Mouse (Mus musculus): ENCODE measurements around the gene Eaf1. TPM values are rescaled to one million over a fixed set of nuclear protein-coding genes. Genes with fewer than 3 reads are reported as not detected.

Gene Eaf1
- total RNA-seq, 1 experiment, result 58.0 TPM

DNA sequence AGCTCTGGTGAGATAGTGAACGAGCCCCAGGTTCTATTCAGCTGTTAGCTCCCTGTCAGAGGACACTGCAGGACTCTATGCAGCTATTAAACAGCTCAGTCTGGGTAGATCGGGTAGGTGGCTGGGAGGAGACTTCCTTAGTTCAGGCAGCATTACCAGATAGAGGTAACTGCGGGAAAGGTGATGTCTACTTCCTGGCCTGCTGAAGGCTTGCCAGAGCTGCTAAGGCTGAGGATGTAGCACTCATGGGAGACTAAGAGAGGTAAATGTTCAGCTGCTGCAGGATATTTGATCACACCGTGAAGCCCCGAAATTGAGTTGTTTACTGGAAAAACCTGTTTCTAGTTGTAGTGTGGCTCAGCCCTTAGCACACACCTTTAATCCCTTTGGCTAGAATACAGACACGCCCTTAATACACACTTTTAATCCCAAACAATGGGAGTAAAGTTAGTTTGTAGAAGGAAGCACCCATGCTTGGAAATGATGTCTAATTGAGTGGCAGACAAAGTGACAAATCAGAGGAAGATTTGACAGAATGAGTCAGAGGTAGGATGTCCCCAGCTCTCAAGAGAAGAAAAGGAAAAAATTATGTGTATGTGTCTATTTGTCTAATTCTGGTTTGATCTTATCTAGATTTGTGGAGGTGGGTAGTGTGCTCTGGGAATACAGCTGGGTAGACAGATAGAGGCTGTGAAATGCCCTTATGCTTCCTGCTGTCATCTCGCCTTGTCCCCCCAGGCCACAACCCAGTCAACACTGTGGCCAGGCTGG is 31.0 kb downstream of the Eaf1 start:
- no peak for TF ChIP-seq ZNF384 (IDR thresholded peaks at IDR 0.05; ENCODE audit: low read depth, low read length)
- in situ Hi-C loops (cut with MboI; ENCODE audit: low sequenced_read_pairs in 2 of 2, unreplicated experiment in 2 of 2), result no loop called here
- Histone ChIP-seq H3K27ac (ENCODE audit: insufficient read depth, low read depth, low read length, poor library complexity, severe bottlenecking) (no peak overlapping the region; the same call in 1 of the 2 replicates), H3K9ac (ENCODE audit: insufficient read depth, low read depth, low read length, poor library complexity, severe bottlenecking) (no peak overlapping the region), H3K36me3 (ENCODE audit: control insufficient read depth, insufficient read depth, low read length, poor library complexity, severe bottlenecking) (no peaks in the 10 kb centered on the region), H3K4me3 (ENCODE audit: insufficient read depth in 1 of 2, low read depth in 1 of 2, low read length in 2 of 2, poor library complexity in 1 of 2, severe bottlenecking in 1 of 2) (no peak overlapping the region), H3K4me1 (ENCODE audit: control insufficient read depth in 2 of 2, insufficient read depth in 2 of 2, low read length in 2 of 2, poor library complexity in 1 of 2) (peaks cover 2 to 10% of the 10 kb centered on the region in 2 experiments; a peak in 2 of 4 replicates), H3K9me3 (ENCODE audit: control insufficient read depth, insufficient read depth, low read depth, low read length) (no peaks in the 10 kb centered on the region)
- DNase-seq (ENCODE audit: low read depth, low spot score), result no peak

DNA sequence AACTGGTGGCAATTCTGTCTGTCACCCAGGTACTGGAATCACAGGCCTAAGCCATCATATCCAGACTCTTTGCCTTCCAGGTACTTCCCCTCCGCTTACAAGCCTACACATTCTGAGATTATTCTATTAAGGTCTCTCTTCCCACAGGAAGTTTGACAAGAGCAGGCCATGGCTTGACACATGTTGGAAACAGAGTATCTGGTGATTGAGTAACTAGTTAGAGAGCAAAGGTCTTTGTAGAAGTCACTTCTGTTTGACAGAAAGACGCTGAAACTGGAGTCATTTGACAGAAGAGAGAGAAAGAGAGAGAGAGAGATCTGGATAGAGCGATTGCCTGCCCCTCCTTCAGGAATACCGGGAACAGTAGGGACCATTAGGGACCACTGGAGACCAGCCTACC is 36.6 kb downstream of the Eaf1 start:
- Histone ChIP-seq H3K36me3 (ENCODE audit: control insufficient read depth, insufficient read depth, low read length, poor library complexity, severe bottlenecking) (no peaks in the 10 kb centered on the region), H3K4me1 (ENCODE audit: control insufficient read depth in 2 of 2, insufficient read depth in 2 of 2, low read length in 2 of 2, poor library complexity in 1 of 2) (peaks cover 2 to 6% of the 10 kb centered on the region in 2 experiments; a peak in 2 of 4 replicates), H3K27ac (ENCODE audit: insufficient read depth, low read depth, low read length, poor library complexity, severe bottlenecking) (no peak overlapping the region), H3K4me3 (ENCODE audit: insufficient read depth in 1 of 2, low read depth in 1 of 2, low read length in 2 of 2, poor library complexity in 1 of 2, severe bottlenecking in 1 of 2) (no peak overlapping the region), H3K9me3 (ENCODE audit: control insufficient read depth, insufficient read depth, low read depth, low read length) (no peaks in the 10 kb centered on the region), H3K9ac (ENCODE audit: insufficient read depth, low read depth, low read length, poor library complexity, severe bottlenecking) (no peak overlapping the region)
- in situ Hi-C loops (cut with MboI; ENCODE audit: low sequenced_read_pairs in 2 of 2, unreplicated experiment in 2 of 2), result no loop called here
- TF ChIP-seq HCFC1 (IDR thresholded peaks at IDR 0.05; ENCODE audit: borderline replicate concordance, insufficient read depth, low read length) (no peak), ZC3H11A (IDR thresholded peaks at IDR 0.05; ENCODE audit: borderline replicate concordance, low read depth, low read length) (no peak), MAFK (IDR thresholded peaks at IDR 0.05; ENCODE audit: insufficient read depth, low read depth, low read length) (no peak), ZNF384 (IDR thresholded peaks at IDR 0.05; ENCODE audit: low read depth, low read length) (no peak), CHD2 (IDR thresholded peaks at IDR 0.05; ENCODE audit: low read depth, low read length) (no peak)
- no peak for DNase-seq (ENCODE audit: low read depth, low spot score)

DNA sequence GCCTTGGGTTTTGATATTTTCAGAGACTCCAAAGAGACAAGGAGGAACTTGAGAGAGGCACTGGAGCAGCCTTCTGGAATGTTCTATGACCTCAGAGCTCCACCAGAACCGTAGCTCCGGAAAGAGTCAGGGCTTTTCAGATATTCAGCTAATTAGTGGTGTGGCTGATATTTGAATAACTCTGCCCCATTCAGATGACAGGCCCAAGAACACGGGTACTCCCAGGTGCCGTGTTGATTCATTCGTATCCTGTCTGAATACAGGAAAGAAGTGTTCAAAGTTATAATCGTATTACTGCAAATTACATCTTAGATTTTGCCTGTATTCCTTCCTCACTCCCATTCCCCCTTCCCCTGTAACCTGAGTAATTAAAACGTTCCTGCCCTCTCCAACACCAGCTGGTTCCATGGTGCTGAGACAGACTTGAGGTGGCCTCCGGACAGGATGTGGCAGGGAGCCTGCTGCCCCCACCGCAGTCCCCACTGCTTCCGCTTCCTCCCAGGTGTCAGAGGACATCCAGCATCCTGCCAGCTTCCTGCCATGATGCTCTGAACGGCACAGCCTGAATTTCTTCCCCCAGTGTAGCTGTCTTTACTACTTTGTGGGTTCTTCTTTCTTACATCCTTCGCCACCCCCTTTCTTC is 37.4 kb downstream of the Eaf1 start:
- H3K36me3 ChIP-seq (ENCODE audit: control insufficient read depth, insufficient read depth, low read length, poor library complexity, severe bottlenecking), result no peaks in the 10 kb centered on the region
- in situ Hi-C loops (cut with MboI; ENCODE audit: low sequenced_read_pairs in 2 of 2, unreplicated experiment in 2 of 2), result no loop called here
- H3K9me3 ChIP-seq (ENCODE audit: control insufficient read depth, insufficient read depth, low read depth, low read length), result no peaks in the 10 kb centered on the region
- H3K4me3 ChIP-seq (ENCODE audit: insufficient read depth in 1 of 2, low read depth in 1 of 2, low read length in 2 of 2, poor library complexity in 1 of 2, severe bottlenecking in 1 of 2), result no peak overlapping the region
- no peak overlapping the region for H3K9ac ChIP-seq (ENCODE audit: insufficient read depth, low read depth, low read length, poor library complexity, severe bottlenecking)
- TF ChIP-seq HCFC1 (IDR thresholded peaks at IDR 0.05; ENCODE audit: borderline replicate concordance, insufficient read depth, low read length), result no peak
- no peak for TF ChIP-seq ZC3H11A (IDR thresholded peaks at IDR 0.05; ENCODE audit: borderline replicate concordance, low read depth, low read length)
- no peak for TF ChIP-seq MAFK (IDR thresholded peaks at IDR 0.05; ENCODE audit: insufficient read depth, low read depth, low read length)
- no peak for DNase-seq (ENCODE audit: low read depth, low spot score)
- H3K4me1 ChIP-seq (ENCODE audit: control insufficient read depth in 2 of 2, insufficient read depth in 2 of 2, low read length in 2 of 2, poor library complexity in 1 of 2), result peaks cover 2 to 6% of the 10 kb centered on the region in 2 experiments; a peak in 2 of 4 replicates
- no peak overlapping the region for H3K27ac ChIP-seq (ENCODE audit: insufficient read depth, low read depth, low read length, poor library complexity, severe bottlenecking)

DNA sequence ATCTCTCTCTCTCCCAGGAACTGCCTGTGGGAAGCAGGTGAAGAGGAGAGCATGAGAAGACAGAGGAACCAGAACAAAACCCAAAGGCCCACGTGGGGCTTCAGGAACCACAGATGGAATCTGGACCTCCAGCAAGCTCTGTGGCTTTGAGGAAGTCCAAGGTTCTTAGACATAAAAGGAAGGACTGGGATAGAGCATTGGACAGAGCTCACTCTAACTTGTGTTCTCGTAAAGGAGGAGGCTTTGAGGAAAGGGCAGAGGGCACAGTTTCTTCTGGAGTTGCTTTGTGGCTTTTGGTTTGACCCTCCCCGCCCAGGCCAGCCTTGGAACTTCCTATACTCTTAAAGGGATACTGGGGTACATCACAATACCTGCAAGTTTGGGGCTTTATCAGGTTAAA is 38.5 kb downstream of the Eaf1 start:
- H3K27ac ChIP-seq (ENCODE audit: insufficient read depth, low read depth, low read length, poor library complexity, severe bottlenecking), result no peak overlapping the region
- DNase-seq (ENCODE audit: low read depth, low spot score), result no peak

More for the DNA sequence above, 38.5 kb downstream of the Eaf1 start:
- TF ChIP-seq HCFC1 (IDR thresholded peaks at IDR 0.05; ENCODE audit: borderline replicate concordance, insufficient read depth, low read length), result no peak
- no peak for TF ChIP-seq ZNF384 (IDR thresholded peaks at IDR 0.05; ENCODE audit: low read depth, low read length)
- no peak for TF ChIP-seq ZC3H11A (IDR thresholded peaks at IDR 0.05; ENCODE audit: borderline replicate concordance, low read depth, low read length)
- TF ChIP-seq CHD2 (IDR thresholded peaks at IDR 0.05; ENCODE audit: low read depth, low read length), result no peak
- TF ChIP-seq MAFK (IDR thresholded peaks at IDR 0.05; ENCODE audit: insufficient read depth, low read depth, low read length), result no peak
- H3K36me3 ChIP-seq (ENCODE audit: control insufficient read depth, insufficient read depth, low read length, poor library complexity, severe bottlenecking), result no peaks in the 10 kb centered on the region
- in situ Hi-C loops (cut with MboI; ENCODE audit: low sequenced_read_pairs in 2 of 2, unreplicated experiment in 2 of 2), result no loop called here
- H3K9me3 ChIP-seq (ENCODE audit: control insufficient read depth, insufficient read depth, low read depth, low read length), result no peaks in the 10 kb centered on the region
- H3K4me3 ChIP-seq (ENCODE audit: insufficient read depth in 1 of 2, low read depth in 1 of 2, low read length in 2 of 2, poor library complexity in 1 of 2, severe bottlenecking in 1 of 2), result no peak overlapping the region
- H3K9ac ChIP-seq (ENCODE audit: insufficient read depth, low read depth, low read length, poor library complexity, severe bottlenecking), result no peak overlapping the region
- peaks cover 2 to 6% of the 10 kb centered on the region in 2 experiments; a peak in 2 of 4 replicates for H3K4me1 ChIP-seq (ENCODE audit: control insufficient read depth in 2 of 2, insufficient read depth in 2 of 2, low read length in 2 of 2, poor library complexity in 1 of 2)
